Mouse (Mus musculus) heart, postnatal 0 days (tissue): ENCODE measurements around the gene Sufu.

Experiments
- CTCF ChIP-seq: IDR thresholded peaks from 2 replicates; pipeline ENCODE4 v1.5.1; 2016; ENCODE audit warnings: antibody characterized with exemption, control low read depth, low read depth
- EP300 ChIP-seq: IDR thresholded peaks from 2 replicates; pipeline ENCODE4 v1.6.1; 2016; ENCODE audit warnings: antibody characterized with exemption, low read depth

GRCm38 (mm10) chr19:46446436-46447020 lies 49.8 kb downstream of the Sufu start:
- TF ChIP-seq CTCF (no peak), EP300 (no peak)
